Mouse (Mus musculus) embryonic facial prominence, embryonic 14.5 days (tissue): Measurements from ENCODE around the gene Igfbp6. TPM values are rescaled to one million over a fixed set of nuclear protein-coding genes. Genes with fewer than 3 reads are reported as not detected.

Source experiments
- ATAC-seq: fragments of 200-750 bp; cut with Nextera tagmentation; 2 replicates; pipeline ENCODE4 v1.8.0; 2017; ENCODE audit warnings: low read depth, moderate number of reproducible peaks, moderate TSS enrichment
- DNase-seq: peaks from one replicate; pipeline ENCODE4 v3.0.0-alpha.2; 2015; ENCODE audit warnings: low spot score
- H3K27ac ChIP-seq: fragments of 300-500 bp; sonication (generic); replicated peaks from 2 replicates; pipeline ENCODE4 v1.5.1; 2014; ENCODE audit warnings: low read depth, mild to moderate bottlenecking, low read length, moderate library complexity
- H3K27me3 ChIP-seq: fragments of 300-500 bp; sonication (generic); replicated peaks from 2 replicates; pipeline ENCODE4 v1.6.1; 2014; ENCODE audit warnings: low read length; ENCODE audit not compliant: control insufficient read depth, insufficient read depth
- H3K36me3 ChIP-seq: fragments of 300-500 bp; sonication (generic); 2 replicates; pipeline ENCODE4 v1.6.1; 2014; ENCODE audit warnings: low read length, mixed read lengths; ENCODE audit not compliant: control insufficient read depth, insufficient read depth
- H3K4me1 ChIP-seq: fragments of 300-500 bp; sonication (generic); 2 replicates; pipeline ENCODE4 v1.6.1; 2014; ENCODE audit warnings: antibody characterized with exemption, low read length; ENCODE audit not compliant: control insufficient read depth, insufficient read depth
- H3K4me2 ChIP-seq: fragments of 300-500 bp; sonication (generic); 2 replicates; pipeline ENCODE4 v1.6.1; 2014; ENCODE audit warnings: low read depth, mild to moderate bottlenecking, low read length, moderate library complexity, mixed read lengths
- H3K4me3 ChIP-seq: fragments of 300-500 bp; sonication (generic); 2 replicates; pipeline ENCODE4 v1.5.1; 2014; ENCODE audit warnings: low read depth, mild to moderate bottlenecking, low read length
- H3K9ac ChIP-seq: fragments of 300-500 bp; sonication (generic); 2 replicates; pipeline ENCODE4 v1.6.1; 2014; ENCODE audit warnings: low read depth, mild to moderate bottlenecking, low read length, moderate library complexity, mixed read lengths
- H3K9me3 ChIP-seq: fragments of 300-500 bp; sonication (generic); 2 replicates; pipeline ENCODE4 v1.6.1; 2016; ENCODE audit warnings: low read length; ENCODE audit not compliant: control insufficient read depth
- WGBS: fragments of 180-500 bp; shearing (Covaris S2); extraction: QIAGEN DNeasy Blood & Tissue Kit; methylation state at CpG from one replicate; pipeline ENCODE4 v1.1.7; 2014; 5-methylcytosine and 5-hydroxymethylcytosine counted together
- polyA plus RNA-seq: library from polyadenylated mRNA; unstranded; fragments of >200 nt; fragmentation: Nextera tagmentation; extraction: Ambion mirVana; gene quantifications from 2 replicates; pipeline ENCODE4 v1.2.1, GENCODE M21; 2014

Igfbp6 gene
- polyA plus RNA-seq, 1 experiment from 2014 or later = 20.1 TPM

GRCm38 (mm10) chr15:102114651-102115260, 29.4 kb upstream of the Igfbp6 start:
- H3K4me2 ChIP-seq = no peak overlapping the region
- 89% methylated on average over 7 of the region's 7 CpGs for WGBS
- no peaks in the 10 kb centered on the region for H3K27me3 ChIP-seq
- no peaks in the 10 kb centered on the region for H3K9me3 ChIP-seq
- no peak overlapping the region for H3K9ac ChIP-seq
- 0 out of 2 replicates have a peak, but pooled peaks cover 3% of the 10 kb centered on the region for H3K4me1 ChIP-seq
- H3K27ac ChIP-seq = no peak overlapping the region
- no peak overlapping the region for H3K4me3 ChIP-seq
- H3K36me3 ChIP-seq = peaks cover 96% of the 10 kb centered on the region
- ATAC-seq (no peak), DNase-seq (no peak)

GRCm38 (mm10) chr15:102115731-102116231, 28.4 kb upstream of the Igfbp6 start:
- no peak overlapping the region for H3K4me2 ChIP-seq
- no peak overlapping the region for H3K4me3 ChIP-seq
- DNase-seq (no peak), ATAC-seq (no peak)
- H3K36me3 ChIP-seq = peaks cover 91% of the 10 kb centered on the region
- 0 out of 2 replicates have a peak overlapping the region, but pooled peaks have one; percentile 68 for H3K27ac ChIP-seq
- 0 out of 2 replicates have a peak, but pooled peaks cover 3% of the 10 kb centered on the region for H3K4me1 ChIP-seq
- no peaks in the 10 kb centered on the region for H3K27me3 ChIP-seq
- no peak overlapping the region for H3K9ac ChIP-seq
- H3K9me3 ChIP-seq = no peaks in the 10 kb centered on the region
- WGBS = 74% methylated on average over 9 of the region's 9 CpGs

- ATAC-seq (0 out of 2 replicates have a peak, but pooled peaks have one; percentile 10), DNase-seq (peak; percentile 67)
- Histone ChIP-seq H3K4me3 (no peak overlapping the region), H3K4me2 (no peak overlapping the region), H3K27me3 (no peaks in the 10 kb centered on the region), H3K9me3 (no peaks in the 10 kb centered on the region), H3K36me3 (peaks cover 91% of the 10 kb centered on the region), H3K4me1 (0 out of 2 replicates have a peak, but pooled peaks cover 3% of the 10 kb centered on the region), H3K9ac (0 out of 2 replicates have a peak overlapping the region, but pooled peaks have one; percentile 22), H3K27ac (peak overlapping the region; percentile 68)
- WGBS = 70% methylated on average over 11 of the region's 11 CpGs
Observed at GRCm38 (mm10) chr15:102116753-102117415, 27.3 kb upstream of the Igfbp6 start.

- Histone ChIP-seq H3K27ac (peak overlapping the region; percentile 68), H3K4me1 (0 out of 2 replicates have a peak, but pooled peaks cover 6% of the 10 kb centered on the region)
Observed at GRCm38 (mm10) chr15:102117461-102118443, 26.4 kb upstream of the Igfbp6 start.

GRCm38 (mm10) chr15:102118591-102118990, 25.6 kb upstream of the Igfbp6 start:
- no peaks in the 10 kb centered on the region for H3K9me3 ChIP-seq
- no peak overlapping the region for H3K4me3 ChIP-seq
- H3K36me3 ChIP-seq = peaks cover 86% of the 10 kb centered on the region
- ATAC-seq = no peak
- WGBS = 70% methylated on average over 4 of the region's 4 CpGs
- H3K27ac ChIP-seq = peak overlapping the region; percentile 33; the same call in 1 of the 2 replicates
- DNase-seq = no peak
- 0 out of 2 replicates have a peak, but pooled peaks cover 6% of the 10 kb centered on the region for H3K4me1 ChIP-seq
- H3K4me2 ChIP-seq = no peak overlapping the region
- peak overlapping the region; percentile 14; the same call in 1 of the 2 replicates for H3K9ac ChIP-seq
- H3K27me3 ChIP-seq = no peaks in the 10 kb centered on the region

More at GRCm38 (mm10) chr15:102117461-102118443, 26.4 kb upstream of the Igfbp6 start:
- DNase-seq = peak; percentile 55
- H3K27me3 ChIP-seq = no peaks in the 10 kb centered on the region
- H3K36me3 ChIP-seq = peaks cover 88% of the 10 kb centered on the region
- ATAC-seq = peak; percentile 41; the same call in 1 of the 2 replicates
- H3K4me3 ChIP-seq = no peak overlapping the region
- no peaks in the 10 kb centered on the region for H3K9me3 ChIP-seq
- 53% methylated on average over 19 of the region's 19 CpGs for WGBS
- H3K4me2 ChIP-seq = no peak overlapping the region
- no peak overlapping the region for H3K9ac ChIP-seq

GRCm38 (mm10) chr15:102119121-102119830, 24.9 kb upstream of the Igfbp6 start:
- DNase-seq = no peak
- no peak for ATAC-seq
- H3K4me3 ChIP-seq = no peak overlapping the region
- peaks cover 80% of the 10 kb centered on the region for H3K36me3 ChIP-seq
- 0 out of 2 replicates have a peak overlapping the region, but pooled peaks have one; percentile 2 for H3K9ac ChIP-seq
- H3K9me3 ChIP-seq = no peaks in the 10 kb centered on the region
- H3K4me1 ChIP-seq = 0 out of 2 replicates have a peak, but pooled peaks cover 6% of the 10 kb centered on the region
- H3K27ac ChIP-seq = no peak overlapping the region
- H3K27me3 ChIP-seq = no peaks in the 10 kb centered on the region
- 66% methylated on average over 7 of the region's 8 CpGs for WGBS
- no peak overlapping the region for H3K4me2 ChIP-seq

- Histone ChIP-seq H3K4me1 (0 out of 2 replicates have a peak, but pooled peaks cover 6% of the 10 kb centered on the region), H3K27ac (no peak overlapping the region), H3K36me3 (peaks cover 81% of the 10 kb centered on the region), H3K9ac (0 out of 2 replicates have a peak overlapping the region, but pooled peaks have one; percentile 2), H3K4me2 (no peak overlapping the region), H3K9me3 (no peaks in the 10 kb centered on the region), H3K4me3 (no peak overlapping the region), H3K27me3 (no peaks in the 10 kb centered on the region)
- ATAC-seq (no peak), DNase-seq (no peak)
- WGBS = 65% methylated on average over 2 of the region's 2 CpGs
Observed at GRCm38 (mm10) chr15:102119831-102120170, 24.4 kb upstream of the Igfbp6 start.
